Mouse (Mus musculus) MEL-GATA-1-ER (cell line): ENCODE data around the gene Tmem50a.

Experiments used
- DNase-seq: peaks from one replicate; pipeline ENCODE4 v3.0.0-alpha.2; 2012; ENCODE audit warnings: low read depth; ENCODE audit errors: extremely low read depth

Gene Tmem50a

GRCm38 (mm10) chr4:134879410-134879981 is 35.3 kb downstream of the Tmem50a start:
- DNase-seq = no peak

GRCm38 (mm10) chr4:134876171-134876570 is 38.7 kb downstream of the Tmem50a start:
- DNase-seq = no peak

DNA sequence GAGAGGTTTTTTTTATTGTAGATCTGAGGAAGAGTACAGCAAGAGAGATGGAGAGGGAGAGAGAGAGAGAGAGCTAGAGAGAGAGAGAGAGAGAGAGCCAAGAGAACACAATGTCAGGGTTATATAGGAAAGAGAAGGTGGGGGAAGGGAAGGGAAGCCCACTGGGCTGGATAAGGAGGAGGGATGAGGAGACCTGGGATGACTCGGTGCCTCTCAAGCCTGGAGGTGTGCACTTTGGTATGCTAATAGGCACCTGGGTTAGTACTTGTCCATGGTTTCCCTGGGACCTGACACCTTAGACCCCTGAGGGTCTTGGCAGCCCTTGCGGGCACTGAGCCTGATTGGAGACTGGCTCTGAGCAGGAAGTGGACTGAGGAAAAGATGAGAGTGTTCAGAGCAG is 42.9 kb downstream of the Tmem50a start:
- DNase-seq = no peak

- DNase-seq = no peak
Observed at GRCm38 (mm10) chr4:134871477-134871876, 43.3 kb downstream of the Tmem50a start.

- no peak for DNase-seq
Observed at GRCm38 (mm10) chr4:134869815-134870375, 44.9 kb downstream of the Tmem50a start.

DNA sequence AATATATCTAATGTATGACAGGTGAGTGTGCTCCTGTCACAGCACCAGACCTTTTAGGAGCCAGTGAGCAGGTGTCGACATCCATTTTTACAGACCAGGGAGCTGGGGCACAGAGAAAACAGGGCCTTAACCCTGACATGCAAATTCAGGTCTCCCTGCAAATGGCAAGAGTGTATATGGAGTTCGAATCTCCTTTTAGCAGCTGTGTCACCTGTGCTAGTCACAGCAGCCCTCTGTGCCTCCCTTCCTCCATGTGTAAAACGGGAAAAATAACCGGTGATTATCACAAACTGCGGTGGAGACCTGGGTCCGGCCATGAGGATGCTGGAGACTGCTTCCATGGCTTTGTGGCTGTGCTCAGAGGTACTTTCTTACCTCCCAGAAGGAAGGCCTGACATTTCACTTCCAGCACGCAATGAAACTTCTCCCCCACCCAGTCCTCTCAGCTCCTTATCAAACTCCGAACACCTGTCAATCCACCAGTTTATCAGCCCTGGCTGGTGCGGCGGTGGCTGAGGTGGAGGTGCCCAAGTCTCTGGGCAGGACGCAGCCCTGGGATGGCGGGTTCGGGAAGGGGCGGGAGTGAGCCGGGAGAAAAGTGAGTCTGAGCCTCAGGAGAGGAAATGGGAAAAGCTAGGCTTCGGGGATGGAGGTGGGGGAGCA is 45.6 kb downstream of the Tmem50a start:
- peak; percentile 81 for DNase-seq

- no peak for DNase-seq
Observed at GRCm38 (mm10) chr4:134868490-134868889, 46.3 kb downstream of the Tmem50a start.

- DNase-seq = no peak
Observed at GRCm38 (mm10) chr4:134868065-134868464, 46.8 kb downstream of the Tmem50a start.

- no peak for DNase-seq
Observed at GRCm38 (mm10) chr4:134867661-134868060, 47.2 kb downstream of the Tmem50a start.

DNA sequence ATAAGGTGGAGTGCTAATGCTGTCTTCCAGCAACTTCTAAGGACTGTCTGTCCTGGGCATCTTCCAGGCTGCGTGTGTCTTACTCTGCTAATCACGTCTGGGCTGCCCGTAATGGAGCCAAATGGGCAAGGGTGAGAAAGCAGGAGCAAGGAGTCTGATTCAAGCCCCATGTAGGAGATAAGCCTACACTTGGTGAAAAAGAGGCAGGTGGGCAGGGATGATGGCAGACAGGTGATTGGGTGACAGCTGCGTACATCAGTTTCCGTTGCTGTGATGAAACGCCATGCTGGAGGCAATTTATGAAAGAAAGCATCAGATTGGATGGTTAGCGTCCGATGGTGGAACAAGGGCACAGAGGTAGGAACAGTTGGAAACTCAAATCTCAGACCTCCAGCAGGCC is 47.6 kb downstream of the Tmem50a start:
- no peak for DNase-seq

DNA sequence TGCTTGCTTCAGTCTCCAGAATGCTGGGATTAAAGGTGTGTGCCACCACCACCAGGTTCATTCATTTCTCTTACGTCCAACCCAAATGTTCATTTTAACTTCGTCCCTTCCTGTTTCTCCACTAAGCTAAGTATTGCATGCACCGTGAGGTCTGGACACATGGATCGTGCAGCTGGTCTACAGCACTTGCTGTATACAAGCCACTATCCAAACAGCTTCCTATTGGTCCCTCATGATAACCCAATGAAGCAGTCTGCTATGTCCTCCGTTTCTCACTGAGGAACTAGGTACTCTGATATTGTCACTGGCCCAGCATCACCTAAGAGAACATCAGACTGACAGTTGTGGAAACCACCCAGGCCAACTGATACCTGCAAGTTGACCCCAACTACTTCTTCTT is 49.0 kb downstream of the Tmem50a start:
- DNase-seq = peak; percentile 53

DNA sequence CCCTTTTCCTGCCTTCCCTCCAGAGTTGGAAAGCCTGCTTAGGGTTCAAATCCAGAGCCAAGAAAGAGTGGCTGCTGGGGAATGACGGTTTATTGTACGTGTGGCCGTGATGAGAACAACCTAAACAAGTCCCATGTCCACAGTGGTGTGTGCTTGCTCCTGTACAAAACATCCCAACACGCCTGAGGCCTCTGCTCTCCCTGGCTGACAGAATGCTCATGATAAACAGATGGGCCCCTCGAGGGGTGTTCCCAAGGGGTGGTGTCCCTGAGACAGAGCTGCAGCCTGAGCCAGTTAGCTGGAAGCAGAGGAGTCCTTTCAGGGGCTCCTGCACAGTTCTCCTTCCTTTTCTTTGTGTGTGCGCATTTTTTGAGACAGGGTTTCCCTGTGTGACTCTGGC is 49.5 kb downstream of the Tmem50a start:
- peak; percentile 72 for DNase-seq

DNA sequence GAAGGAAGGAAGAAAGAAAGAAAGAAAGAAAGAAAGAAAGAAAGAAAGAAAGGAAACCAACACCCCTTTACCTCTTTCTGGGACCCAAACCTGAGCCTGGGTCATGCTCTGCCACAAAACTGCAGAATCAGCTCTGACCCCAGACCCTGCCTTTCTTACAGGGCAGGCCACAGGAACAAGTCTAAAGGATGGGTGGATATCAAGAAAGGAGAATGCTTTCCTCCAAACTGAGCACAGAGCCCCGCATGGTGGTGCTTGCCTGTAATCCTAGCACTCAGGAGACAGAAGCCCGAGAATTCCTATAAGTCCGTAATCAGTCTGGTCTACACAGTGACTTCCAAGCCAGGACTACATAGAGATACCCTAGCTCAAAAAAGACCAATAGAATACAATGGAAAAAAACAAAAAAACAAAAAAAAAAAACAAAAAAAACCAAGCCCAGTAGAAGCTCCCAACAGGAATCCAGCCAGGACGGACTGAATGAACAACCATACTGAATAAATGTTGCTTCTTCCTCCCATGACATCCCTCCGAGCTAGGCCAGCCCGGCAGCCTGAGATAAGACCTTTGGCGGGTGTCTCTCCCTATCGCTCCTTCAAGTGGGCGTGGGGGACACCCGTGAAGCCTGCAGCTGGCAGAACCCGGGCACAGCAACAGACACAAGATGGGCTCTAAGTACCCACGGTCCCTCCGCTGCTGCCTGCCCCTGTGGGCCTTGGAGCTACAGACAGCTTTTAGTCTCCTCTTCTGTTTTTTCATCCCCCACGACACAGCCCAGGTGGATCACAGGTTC is 50.7 kb downstream of the Tmem50a start, which contains the start of gene Rhd:
Gene Rhd, plus strand, starts transcription at position 600 of the 793 bp plus-strand sequence.
- peak; percentile 52 for DNase-seq

- no peak for DNase-seq
Observed at GRCm38 (mm10) chr4:134862996-134863395, 51.8 kb downstream of the Tmem50a start.

- DNase-seq = no peak
Observed at GRCm38 (mm10) chr4:134861884-134862283, 52.9 kb downstream of the Tmem50a start.

DNA sequence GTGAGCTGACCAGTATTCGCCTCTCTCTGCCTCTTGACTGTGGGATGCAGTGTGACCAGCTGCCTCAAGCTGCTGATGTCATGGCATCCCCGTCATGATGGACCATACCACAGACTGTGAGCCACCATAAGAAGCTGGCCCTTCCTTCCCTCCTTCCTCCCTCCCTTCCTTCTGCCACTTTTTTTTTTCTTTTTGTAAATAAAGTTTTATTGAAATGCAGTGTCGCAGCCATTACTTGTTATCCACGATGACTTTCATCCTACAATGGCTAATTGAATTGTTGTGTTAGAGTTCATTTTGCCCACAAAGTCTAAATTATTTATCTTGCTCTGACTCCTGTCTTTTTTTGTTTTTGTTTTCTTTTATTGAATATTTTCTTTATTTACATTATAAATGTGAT is 56.3 kb downstream of the Tmem50a start:
- DNase-seq = no peak

DNA sequence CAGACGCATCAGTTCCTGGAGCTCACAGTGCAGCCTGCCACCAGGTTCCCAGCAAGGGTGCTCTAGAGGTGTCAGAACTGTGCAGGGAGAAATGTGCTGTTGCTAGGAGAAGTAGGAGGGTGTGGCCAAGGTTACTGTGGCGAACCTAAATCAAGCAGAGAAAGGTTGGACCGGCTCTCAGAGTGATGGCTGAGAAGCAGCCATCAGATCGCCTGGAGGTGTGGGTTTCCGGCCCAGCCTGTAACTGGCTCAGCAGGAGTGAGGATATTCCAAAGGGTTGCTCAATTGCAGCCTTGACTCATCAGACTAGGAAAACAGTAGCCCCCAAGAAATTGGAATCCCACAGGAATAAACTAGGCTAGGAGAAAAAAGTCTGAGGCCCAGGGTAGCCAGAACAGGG is 58.3 kb downstream of the Tmem50a start:
- no peak for DNase-seq

DNA sequence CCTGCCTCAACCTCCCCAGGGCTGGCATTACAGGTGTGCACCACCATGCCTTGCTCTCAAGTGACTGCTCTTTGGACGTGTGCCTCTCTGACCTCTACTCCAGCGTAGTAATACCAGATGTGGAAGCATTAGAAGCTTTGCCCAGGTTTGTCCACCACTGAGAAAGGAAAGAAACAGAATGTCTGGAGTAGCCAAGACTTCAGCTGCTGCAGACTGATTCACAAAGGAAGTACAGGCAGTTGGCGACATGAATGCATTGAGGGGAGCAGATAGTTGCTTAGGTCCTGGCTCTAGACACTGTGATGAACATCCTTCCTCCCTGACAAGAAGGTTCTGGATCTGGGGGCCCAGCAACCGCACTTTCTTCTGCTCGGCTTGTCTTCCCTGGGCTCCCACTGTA is 58.8 kb downstream of the Tmem50a start:
- no peak for DNase-seq

DNA sequence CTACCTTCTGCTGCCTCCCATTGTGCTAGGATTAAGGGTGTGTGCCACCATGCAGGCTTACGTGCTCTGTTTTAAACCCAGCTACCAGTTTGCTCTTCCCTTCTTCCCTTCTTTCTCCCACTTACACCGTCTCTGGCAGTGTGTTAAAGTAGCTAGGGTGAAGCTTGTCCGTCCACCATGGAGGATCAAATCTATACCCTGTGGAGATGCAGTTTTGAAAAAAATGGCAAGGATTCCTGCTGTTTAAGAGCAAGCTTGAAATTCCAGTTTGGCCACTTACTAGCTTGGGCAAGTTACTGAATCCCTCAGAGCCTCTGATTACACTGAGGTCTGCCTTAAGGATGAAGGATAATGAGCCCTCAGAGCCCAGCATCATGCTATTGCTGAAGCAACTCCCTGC is 59.5 kb downstream of the Tmem50a start:
- DNase-seq = no peak

DNA sequence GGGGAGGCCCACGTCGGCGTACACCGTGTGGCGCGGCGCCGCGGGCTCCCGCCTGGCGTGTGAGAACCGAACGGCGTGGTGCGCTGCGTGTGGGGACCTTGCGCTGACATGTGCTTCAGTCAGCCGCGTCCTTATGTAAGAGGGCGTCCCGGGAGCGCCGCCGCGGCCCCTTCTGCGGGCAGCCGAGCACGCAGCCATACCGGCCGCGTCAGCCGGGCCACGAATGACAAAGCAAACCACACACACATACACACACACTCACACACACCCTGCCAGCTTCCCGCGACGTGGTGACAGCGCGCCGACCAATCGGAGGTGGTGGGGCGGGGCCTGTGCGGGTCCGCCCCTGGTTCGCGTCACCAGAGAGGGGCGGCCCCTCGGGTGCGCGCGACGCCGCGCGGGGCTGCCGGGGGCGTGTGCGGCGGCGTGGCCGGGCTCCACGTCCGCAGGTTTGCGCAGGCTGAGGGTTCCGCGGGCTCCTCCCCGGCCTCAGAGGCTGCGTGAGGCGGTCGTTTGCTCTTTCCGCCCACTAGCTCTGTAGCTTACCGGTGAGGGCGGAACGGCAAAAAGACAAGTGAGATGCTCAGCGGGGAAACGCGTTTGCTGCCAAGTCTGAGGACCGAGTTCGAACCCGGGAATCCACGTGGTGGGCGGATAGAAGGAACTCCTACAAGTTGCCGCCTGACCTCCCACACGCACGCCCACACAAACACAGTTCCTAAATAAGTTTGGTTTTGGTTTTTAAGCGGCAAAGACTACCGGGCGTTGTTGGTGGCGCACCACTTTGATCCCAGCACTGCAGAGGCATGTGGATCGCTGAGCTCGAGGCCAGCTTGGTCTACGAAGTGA is 61.0 kb downstream of the Tmem50a start:
- peak; percentile 80 for DNase-seq

DNA sequence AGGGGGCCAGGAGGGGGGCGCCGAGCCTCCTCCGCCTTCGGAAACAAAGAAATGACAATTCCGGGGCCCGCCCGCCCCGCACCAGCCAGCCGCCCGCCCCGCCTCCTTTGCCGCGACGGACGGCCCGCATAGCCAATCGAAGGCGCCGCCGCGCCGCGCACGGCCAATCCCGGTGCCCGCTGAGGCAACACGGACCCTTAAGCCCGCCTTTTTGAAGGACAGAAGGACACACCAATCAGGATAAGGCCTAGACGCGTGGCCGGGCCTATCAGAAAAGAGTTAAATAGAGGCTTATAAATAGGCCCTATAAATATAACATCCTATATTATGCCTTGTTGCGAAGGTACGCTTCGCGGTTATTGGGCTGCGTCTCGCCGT is 61.6 kb downstream of the Tmem50a start, which contains the start of gene Maco1:
Gene Maco1, minus strand, starts transcription at position 87 of the 378 bp plus-strand sequence.
- peak; percentile 95 for DNase-seq
